Mouse (Mus musculus): Measurements from ENCODE around the gene Wfdc8.
"Not testable (repeated sequence)": the region's sequence is repeated elsewhere in the genome, so short reads cannot be mapped to it uniquely, and the experiment has no call there.

Wfdc8 gene

GRCm38 (mm10) chr2:164613471-164613870, at the start of gene Wfdc8, which contains the start of gene Wfdc6b:
Gene Wfdc8, minus strand, starts transcription at chr2:164613626.
Gene Wfdc6b, plus strand, starts transcription at chr2:164613522.
- DNase-seq = not testable (repeated sequence)

- no peak for DNase-seq
Observed at GRCm38 (mm10) chr2:164656483-164656882, 43.1 kb upstream of the Wfdc8 start, which contains the start of gene Wfdc9. Gene Wfdc9, minus strand, starts transcription at chr2:164656583.

GRCm38 (mm10) chr2:164655858-164656257, 42.4 kb upstream of the Wfdc8 start, which contains the start of gene Wfdc10:
Gene Wfdc10, plus strand, starts transcription at chr2:164656046.
- DNase-seq = peak; percentile 52

GRCm38 (mm10) chr2:164641881-164642673, 28.7 kb upstream of the Wfdc8 start:
- no peak for DNase-seq

- no peak for DNase-seq
Observed at GRCm38 (mm10) chr2:164641129-164641528, 27.7 kb upstream of the Wfdc8 start.

GRCm38 (mm10) chr2:164638696-164639095, 25.3 kb upstream of the Wfdc8 start, which contains the start of gene Wfdc16:
Gene Wfdc16, minus strand, starts transcription at chr2:164638796.
- DNase-seq = no peak

- DNase-seq = peak; percentile 7
Observed at GRCm38 (mm10) chr2:164635266-164635665, 21.8 kb upstream of the Wfdc8 start.

- DNase-seq = no peak
Observed at GRCm38 (mm10) chr2:164621775-164622174, 8.3 kb upstream of the Wfdc8 start.

GRCm38 (mm10) chr2:164619050-164619449, 5.6 kb upstream of the Wfdc8 start:
- no peak for DNase-seq

GRCm38 (mm10) chr2:164615386-164615785, 2.0 kb upstream of the Wfdc8 start:
- no peak for DNase-seq

- no peak for DNase-seq
Observed at GRCm38 (mm10) chr2:164608781-164609180, 4.6 kb downstream of the Wfdc8 start.

GRCm38 (mm10) chr2:164604411-164604810, 9.0 kb downstream of the Wfdc8 start:
- no peak for DNase-seq

- no peak for DNase-seq
Observed at GRCm38 (mm10) chr2:164603482-164603881, 9.9 kb downstream of the Wfdc8 start.

- DNase-seq = no peak
Observed at GRCm38 (mm10) chr2:164600179-164600578, 13.2 kb downstream of the Wfdc8 start.

- DNase-seq = no peak
Observed at GRCm38 (mm10) chr2:164593494-164593893, 19.9 kb downstream of the Wfdc8 start, which contains the start of gene Eppin. Gene Eppin, minus strand, starts transcription at chr2:164593594.

GRCm38 (mm10) chr2:164592014-164592413, 21.4 kb downstream of the Wfdc8 start:
- DNase-seq = no peak

GRCm38 (mm10) chr2:164585025-164585725, 28.3 kb downstream of the Wfdc8 start, which contains the start of gene Wfdc6a:
Gene Wfdc6a, minus strand, starts transcription at chr2:164585447.
- not testable (repeated sequence) for DNase-seq

GRCm38 (mm10) chr2:164573359-164573758, 40.1 kb downstream of the Wfdc8 start, which contains the start of gene Spint3:
Gene Spint3, minus strand, starts transcription at chr2:164573459.
- DNase-seq = not testable (repeated sequence)

GRCm38 (mm10) chr2:164567460-164567859, 46.0 kb downstream of the Wfdc8 start:
- no peak for DNase-seq

GRCm38 (mm10) chr2:164566997-164567396, 46.4 kb downstream of the Wfdc8 start:
- DNase-seq = no peak

- DNase-seq = no peak
Observed at GRCm38 (mm10) chr2:164564346-164564745, 49.1 kb downstream of the Wfdc8 start.

- peak; percentile 13 for DNase-seq
Observed at GRCm38 (mm10) chr2:164563339-164564038, 49.9 kb downstream of the Wfdc8 start.
